Mouse (Mus musculus): ENCODE data around the gene Gm4312. TPM values are rescaled to one million over a fixed set of nuclear protein-coding genes. Genes with fewer than 3 reads are reported as not detected.

The Gm4312 gene
- polyA plus RNA-seq, 1 experiment from 2014 or later, result not detected

Other genes with a start within 250 kb of the Gm4312 start
- not detected in 2 replicates for gene Gm4301, start 46.9 kb downstream of the Gm4312 start, polyA plus RNA-seq (2015; fragmentation: Nextera tagmentation; extraction: Ambion mirVana)
- not detected in 2 replicates for gene Gm4302, start 41.7 kb downstream of the Gm4312 start, polyA plus RNA-seq (2015; fragmentation: Nextera tagmentation; extraction: Ambion mirVana)
- not detected in 2 replicates for gene Gm4303, start 36.6 kb downstream of the Gm4312 start, polyA plus RNA-seq (2015; fragmentation: Nextera tagmentation; extraction: Ambion mirVana)
- gene Gm4305, start 31.5 kb downstream of the Gm4312 start, polyA plus RNA-seq (2015; fragmentation: Nextera tagmentation; extraction: Ambion mirVana), result not detected in 2 replicates
- not detected in 2 replicates for gene Gm4307, start 21.2 kb downstream of the Gm4312 start, polyA plus RNA-seq (2015; fragmentation: Nextera tagmentation; extraction: Ambion mirVana)
- gene Tmtc3, start 104.8 kb upstream of the Gm4312 start, polyA plus RNA-seq (2015; fragmentation: Nextera tagmentation; extraction: Ambion mirVana), result 18.5 and 19.2 TPM in 2 replicates
- gene Cep290, start 105.0 kb upstream of the Gm4312 start, polyA plus RNA-seq (2015; fragmentation: Nextera tagmentation; extraction: Ambion mirVana), result 5.4 and 5.5 TPM in 2 replicates
- 7.8 and 9.2 TPM in 2 replicates for gene 4930430F08Rik, start 207.9 kb upstream of the Gm4312 start, polyA plus RNA-seq (2015; fragmentation: Nextera tagmentation; extraction: Ambion mirVana)
- not detected in 2 replicates for gene 1700017N19Rik, start 207.9 kb upstream of the Gm4312 start, polyA plus RNA-seq (2015; fragmentation: Nextera tagmentation; extraction: Ambion mirVana)